Mouse (Mus musculus): ENCODE data around the gene Tmem63c. TPM values are rescaled to one million over a fixed set of nuclear protein-coding genes. Genes with fewer than 3 reads are reported as not detected.

The Tmem63c gene
- polyA plus RNA-seq, 1 experiment from 2014 or later, result not detected

- Histone ChIP-seq H3K27me3 (peaks cover 41% of the 10 kb centered on the region), H3K4me1 (replicated peaks) (peaks cover 6% of the 10 kb centered on the region), H3K36me3 (no peaks in the 10 kb centered on the region), H3K4me2 (no peak overlapping the region), H3K9ac (no peak overlapping the region), H3K9me3 (replicated peaks) (no peaks in the 10 kb centered on the region), H3K27ac (no peak overlapping the region), H3K4me3 (replicated peaks) (no peak overlapping the region)
- WGBS (ENCODE audit: insufficient replicate concordance), result 38% methylated on average over 5 of the region's 5 CpGs
- DNase-seq, result no peak
- ATAC-seq (ENCODE audit: low read depth), result no peak
Observed at GRCm38 (mm10) chr12:87029251-87029976, 8.3 kb downstream of the Tmem63c start.

DNA sequence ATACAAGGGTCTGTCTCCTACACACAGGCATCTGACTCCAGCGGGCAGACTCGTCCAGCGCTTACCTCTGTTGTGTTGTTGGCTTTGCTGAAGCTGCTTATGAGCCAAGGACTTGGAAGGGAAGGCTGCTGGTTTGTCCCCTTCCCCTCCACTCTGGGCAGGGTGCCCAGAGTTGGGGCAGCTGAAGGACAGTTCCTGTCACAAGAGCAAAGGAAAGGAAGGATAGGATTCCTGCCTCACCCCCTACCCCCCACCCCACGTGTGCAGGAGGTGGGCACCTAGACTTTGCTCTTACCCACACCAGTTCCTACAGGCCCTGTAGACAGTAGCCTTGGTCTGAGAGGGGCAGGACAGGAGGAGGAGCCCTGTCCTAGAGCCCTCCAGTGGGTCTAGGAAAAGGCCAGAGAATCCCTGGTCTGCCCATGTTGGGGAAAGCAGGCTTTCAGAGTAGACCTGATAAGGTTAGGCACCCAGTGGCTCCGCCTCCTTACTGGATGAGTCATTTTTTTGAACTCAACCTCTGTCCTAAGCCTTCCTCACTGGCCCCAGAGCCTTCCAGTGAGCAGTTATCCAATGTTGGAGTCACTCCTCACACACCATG lies 10.1 kb downstream of the Tmem63c start:
- no peak overlapping the region for H3K4me2 ChIP-seq
- WGBS (ENCODE audit: insufficient replicate concordance), result 54% methylated on average over 5 of the region's 5 CpGs
- H3K4me3 ChIP-seq (replicated peaks), result no peak overlapping the region
- H3K27ac ChIP-seq, result no peak overlapping the region
- ATAC-seq (ENCODE audit: low read depth) (no peak), DNase-seq (no peak)
- peaks cover 28% of the 10 kb centered on the region for H3K27me3 ChIP-seq
- H3K4me1 ChIP-seq (replicated peaks), result peaks cover 2% of the 10 kb centered on the region
- H3K9me3 ChIP-seq (replicated peaks), result no peaks in the 10 kb centered on the region
- H3K9ac ChIP-seq, result no peak overlapping the region
- no peaks in the 10 kb centered on the region for H3K36me3 ChIP-seq

GRCm38 (mm10) chr12:87036631-87037030 lies 15.5 kb downstream of the Tmem63c start:
- no peaks in the 10 kb centered on the region for H3K27me3 ChIP-seq
- no peak overlapping the region for H3K4me2 ChIP-seq

GRCm38 (mm10) chr12:87040166-87040565 lies 19.0 kb downstream of the Tmem63c start:
- Histone ChIP-seq H3K27me3 (no peaks in the 10 kb centered on the region), H3K27ac (no peak overlapping the region), H3K4me2 (no peak overlapping the region), H3K36me3 (no peaks in the 10 kb centered on the region), H3K9me3 (replicated peaks) (no peaks in the 10 kb centered on the region), H3K4me3 (replicated peaks) (no peak overlapping the region), H3K4me1 (replicated peaks) (no peaks in the 10 kb centered on the region), H3K9ac (no peak overlapping the region)
- ATAC-seq (ENCODE audit: low read depth) (no peak), DNase-seq (no peak)
- WGBS (ENCODE audit: insufficient replicate concordance), result 44% methylated on average over 4 of the region's 4 CpGs

More at GRCm38 (mm10) chr12:87036631-87037030, 15.5 kb downstream of the Tmem63c start:
- no peaks in the 10 kb centered on the region for H3K36me3 ChIP-seq
- H3K27ac ChIP-seq, result no peak overlapping the region
- WGBS (ENCODE audit: insufficient replicate concordance), result 75% methylated on average over 7 of the region's 7 CpGs
- H3K9ac ChIP-seq, result no peak overlapping the region
- no peaks in the 10 kb centered on the region for H3K9me3 ChIP-seq (replicated peaks)
- ATAC-seq (ENCODE audit: low read depth) (no peak), DNase-seq (no peak)
- no peak overlapping the region for H3K4me3 ChIP-seq (replicated peaks)
- no peaks in the 10 kb centered on the region for H3K4me1 ChIP-seq (replicated peaks)

GRCm38 (mm10) chr12:87040857-87041256 lies 19.7 kb downstream of the Tmem63c start:
- Histone ChIP-seq H3K27me3 (no peaks in the 10 kb centered on the region), H3K36me3 (no peaks in the 10 kb centered on the region), H3K27ac (no peak overlapping the region), H3K4me3 (replicated peaks) (no peak overlapping the region), H3K9me3 (replicated peaks) (no peaks in the 10 kb centered on the region), H3K9ac (no peak overlapping the region), H3K4me1 (replicated peaks) (no peaks in the 10 kb centered on the region), H3K4me2 (no peak overlapping the region)
- 69% methylated on average over 7 of the region's 7 CpGs for WGBS (ENCODE audit: insufficient replicate concordance)
- ATAC-seq (ENCODE audit: low read depth), result no peak
- DNase-seq, result no peak

GRCm38 (mm10) chr12:87042456-87042855 lies 21.3 kb downstream of the Tmem63c start:
- no peak overlapping the region for H3K4me2 ChIP-seq
- no peaks in the 10 kb centered on the region for H3K4me1 ChIP-seq (replicated peaks)
- H3K4me3 ChIP-seq (replicated peaks), result no peak overlapping the region
- H3K27me3 ChIP-seq, result no peaks in the 10 kb centered on the region
- no peak overlapping the region for H3K27ac ChIP-seq
- ATAC-seq (ENCODE audit: low read depth) (no peak), DNase-seq (no peak)
- WGBS (ENCODE audit: insufficient replicate concordance), result 66% methylated on average over 2 of the region's 2 CpGs
- H3K9me3 ChIP-seq (replicated peaks), result no peaks in the 10 kb centered on the region
- no peaks in the 10 kb centered on the region for H3K36me3 ChIP-seq
- H3K9ac ChIP-seq, result no peak overlapping the region

GRCm38 (mm10) chr12:87043221-87043620 lies 22.1 kb downstream of the Tmem63c start:
- ATAC-seq (ENCODE audit: low read depth), result no peak
- Histone ChIP-seq H3K4me3 (replicated peaks) (no peak overlapping the region), H3K9me3 (replicated peaks) (no peaks in the 10 kb centered on the region), H3K27ac (no peak overlapping the region), H3K4me1 (replicated peaks) (no peaks in the 10 kb centered on the region), H3K9ac (no peak overlapping the region), H3K4me2 (no peak overlapping the region), H3K27me3 (no peaks in the 10 kb centered on the region), H3K36me3 (no peaks in the 10 kb centered on the region)
- DNase-seq, result no peak
- 57% methylated on average over 7 of the region's 7 CpGs for WGBS (ENCODE audit: insufficient replicate concordance)

DNA sequence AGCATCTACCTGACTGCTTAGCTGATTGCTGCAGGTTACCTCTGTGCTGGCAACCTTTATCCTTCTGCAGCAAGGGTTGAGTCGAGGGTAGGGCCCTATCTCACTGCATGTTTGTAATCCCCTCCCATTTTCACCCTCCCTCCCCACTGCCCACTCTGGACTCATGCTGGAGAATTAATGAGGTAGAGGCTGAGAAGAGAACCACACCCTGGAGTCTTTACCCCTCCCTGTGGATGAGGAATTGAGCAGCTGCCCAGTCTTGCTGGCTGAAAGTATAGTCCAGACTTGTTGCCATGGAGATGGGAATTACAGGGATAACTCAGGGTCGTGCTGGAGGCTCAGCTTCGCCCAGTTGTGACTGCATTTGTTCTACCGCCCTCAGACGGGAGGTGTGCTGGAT lies 23.6 kb downstream of the Tmem63c start:
- DNase-seq (no peak), ATAC-seq (ENCODE audit: low read depth) (no peak)
- H3K27me3 ChIP-seq, result no peaks in the 10 kb centered on the region
- no peaks in the 10 kb centered on the region for H3K4me1 ChIP-seq (replicated peaks)
- H3K36me3 ChIP-seq, result no peaks in the 10 kb centered on the region
- no peaks in the 10 kb centered on the region for H3K9me3 ChIP-seq (replicated peaks)
- no peak overlapping the region for H3K4me2 ChIP-seq
- 30% methylated on average over 5 of the region's 5 CpGs for WGBS (ENCODE audit: insufficient replicate concordance)
- H3K9ac ChIP-seq, result no peak overlapping the region
- H3K27ac ChIP-seq, result no peak overlapping the region
- H3K4me3 ChIP-seq (replicated peaks), result no peak overlapping the region

DNA sequence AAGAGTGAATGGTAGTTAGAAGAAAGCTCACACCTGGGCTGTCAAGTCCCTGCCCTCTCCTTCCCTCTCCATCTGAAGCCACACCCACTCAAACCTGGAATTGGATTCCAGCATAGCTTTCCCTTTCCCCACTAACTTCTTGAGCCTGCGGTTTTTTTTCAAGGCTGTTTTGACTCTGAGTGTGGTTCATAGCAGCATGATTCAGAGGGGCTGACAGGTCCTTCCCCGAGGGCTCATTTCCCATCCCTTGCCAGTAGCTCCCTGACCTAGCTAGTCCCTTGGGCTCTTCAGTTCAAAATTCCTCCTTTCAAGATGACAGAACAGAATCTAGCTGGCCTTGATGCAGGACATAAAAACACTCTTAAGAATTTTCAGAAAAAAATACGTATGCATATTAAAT lies 26.4 kb downstream of the Tmem63c start:
- Histone ChIP-seq H3K27ac (no peak overlapping the region), H3K4me1 (replicated peaks) (no peaks in the 10 kb centered on the region), H3K4me2 (no peak overlapping the region), H3K9ac (no peak overlapping the region), H3K9me3 (replicated peaks) (no peaks in the 10 kb centered on the region), H3K27me3 (peaks cover 4% of the 10 kb centered on the region; the same call in 1 of the 2 replicates), H3K4me3 (replicated peaks) (no peak overlapping the region), H3K36me3 (no peaks in the 10 kb centered on the region)
- DNase-seq (no peak), ATAC-seq (ENCODE audit: low read depth) (no peak)
- WGBS (ENCODE audit: insufficient replicate concordance), result 34% methylated on average over 3 of the region's 3 CpGs

DNA sequence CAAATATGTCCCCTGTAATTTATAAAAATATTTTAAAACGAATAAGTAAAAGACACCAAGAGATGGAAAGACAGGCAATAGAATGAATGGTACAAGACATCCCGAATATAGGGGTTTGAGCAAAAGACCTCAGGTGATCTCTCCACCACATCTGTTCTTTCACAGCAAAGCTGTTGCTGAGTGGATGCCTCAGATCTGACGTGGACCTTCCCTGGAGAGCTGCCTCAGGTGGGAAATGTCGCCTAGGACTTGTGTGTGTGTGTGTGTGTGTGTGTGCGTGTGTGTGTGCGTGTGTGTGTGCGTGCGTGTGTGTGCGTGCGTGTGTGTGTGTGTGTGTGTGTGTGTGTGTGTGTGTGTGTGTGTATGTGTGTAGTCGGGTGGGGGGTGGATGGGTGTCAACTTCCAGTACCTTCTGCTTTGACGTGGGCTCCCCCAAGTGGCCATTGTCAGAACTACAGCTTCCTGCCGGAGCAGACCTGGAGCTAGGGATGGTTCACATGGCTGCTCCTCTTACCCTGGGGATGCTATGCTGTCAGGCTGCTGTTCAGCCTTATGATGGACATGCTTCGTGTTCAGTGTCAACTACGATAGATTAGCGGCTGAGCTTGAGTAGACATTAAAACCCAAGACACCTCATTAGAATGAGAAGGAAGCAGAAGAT lies 31.7 kb downstream of the Tmem63c start:
- ATAC-seq (ENCODE audit: low read depth), result no peak
- Histone ChIP-seq H3K9me3 (replicated peaks) (no peaks in the 10 kb centered on the region), H3K27ac (no peak overlapping the region), H3K9ac (no peak overlapping the region), H3K4me1 (replicated peaks) (no peaks in the 10 kb centered on the region), H3K36me3 (no peaks in the 10 kb centered on the region), H3K4me2 (no peak overlapping the region), H3K4me3 (replicated peaks) (no peak overlapping the region), H3K27me3 (peaks cover 4% of the 10 kb centered on the region; the same call in 1 of the 2 replicates)
- 27% methylated on average over 15 of the region's 16 CpGs for WGBS (ENCODE audit: insufficient replicate concordance)
- peak; percentile 51 for DNase-seq

DNA sequence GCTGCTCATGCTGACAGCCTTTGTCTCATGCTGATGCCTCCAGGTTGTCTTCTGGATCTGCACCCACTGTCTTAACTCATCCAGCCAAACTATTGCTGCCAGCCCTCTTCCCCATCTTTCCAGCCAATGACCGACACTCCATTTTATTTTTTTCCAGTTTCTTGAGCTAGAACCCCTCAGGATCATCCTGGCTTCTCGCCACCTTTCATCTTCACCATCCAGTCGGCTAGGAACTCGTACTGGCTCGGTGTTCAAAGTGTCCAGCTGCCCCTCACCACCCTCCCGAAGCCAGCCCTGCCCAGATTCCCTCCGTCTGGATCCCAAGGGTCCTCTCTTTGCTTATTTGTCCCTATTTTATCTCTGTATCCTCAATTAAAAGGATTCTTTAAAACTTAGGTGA lies 33.7 kb downstream of the Tmem63c start:
- Histone ChIP-seq H3K4me1 (replicated peaks) (no peaks in the 10 kb centered on the region), H3K4me2 (no peak overlapping the region), H3K9me3 (replicated peaks) (no peaks in the 10 kb centered on the region), H3K4me3 (replicated peaks) (no peak overlapping the region), H3K36me3 (no peaks in the 10 kb centered on the region), H3K9ac (no peak overlapping the region), H3K27ac (no peak overlapping the region), H3K27me3 (peaks cover 4% of the 10 kb centered on the region; the same call in 1 of the 2 replicates)
- ATAC-seq (ENCODE audit: low read depth) (no peak), DNase-seq (no peak)
- 47% methylated on average over 7 of the region's 7 CpGs for WGBS (ENCODE audit: insufficient replicate concordance)

All from liver, embryonic 13.5 days (tissue).